Mouse (Mus musculus) spleen, adult 2 months (tissue): ENCODE measurements at regions not wholly inside any gene's neighbourhood (a gene's known extent, or its start where the extent isn't known, plus 50 kb on each side); places are given as distances from the start of the nearest gene placed in this dataset.

Experiments
- DNase-seq, 2 experiments: peaks; one replicate each; pipeline versions ENCODE4 v3.0.0 to v3.0.0-alpha.2; 2012 to 2021; ENCODE audit warnings: low spot score in 2 of 2, low read depth in 1 of 2
- H3K27ac ChIP-seq: fragments of 200-500 bp; 2 replicates; pipeline ENCODE4 v1.5.1; 2012; ENCODE audit warnings: low read length, inconsistent platforms; ENCODE audit not compliant: insufficient read depth
- H3K27me3 ChIP-seq: fragments of 200-500 bp; 2 replicates; pipeline ENCODE4 v1.6.1; 2012; ENCODE audit warnings: mild to moderate bottlenecking, moderate library complexity, low read length, inconsistent platforms; ENCODE audit not compliant: control insufficient read depth, insufficient read depth
- H3K36me3 ChIP-seq: fragments of 200-500 bp; 2 replicates; pipeline ENCODE4 v1.6.1; 2012; ENCODE audit warnings: mild to moderate bottlenecking, low read length, inconsistent platforms; ENCODE audit not compliant: control insufficient read depth, insufficient read depth
- H3K4me1 ChIP-seq: fragments of 200-500 bp; 2 replicates; pipeline ENCODE4 v1.6.1; 2011; ENCODE audit warnings: inconsistent platforms; ENCODE audit not compliant: control insufficient read depth, insufficient read depth, insufficient read length
- H3K4me3 ChIP-seq: fragments of 200-500 bp; 2 replicates; pipeline ENCODE4 v1.5.1; 2011; ENCODE audit warnings: mild to moderate bottlenecking, inconsistent platforms; ENCODE audit not compliant: insufficient read depth, insufficient read length; ENCODE audit errors: extremely low read depth
- CTCF ChIP-seq: fragments of 200-500 bp; IDR thresholded peaks from 2 replicates; pipeline ENCODE4 v1.5.1; 2011; ENCODE audit warnings: mild to moderate bottlenecking, inconsistent platforms; ENCODE audit not compliant: insufficient read depth, insufficient read length, insufficient replicate concordance; ENCODE audit errors: extremely low read depth
- POLR2A ChIP-seq: fragments of 200-500 bp; IDR thresholded peaks from 2 replicates; pipeline ENCODE4 v1.6.1; 2011; ENCODE audit warnings: low read depth, low read length, inconsistent platforms
- WGBS: fragments of 180-500 bp; shearing (Covaris S2); methylation state at CpG from one replicate; pipeline ENCODE4 v1.1.7; 2018; 5-methylcytosine and 5-hydroxymethylcytosine counted together

DNA sequence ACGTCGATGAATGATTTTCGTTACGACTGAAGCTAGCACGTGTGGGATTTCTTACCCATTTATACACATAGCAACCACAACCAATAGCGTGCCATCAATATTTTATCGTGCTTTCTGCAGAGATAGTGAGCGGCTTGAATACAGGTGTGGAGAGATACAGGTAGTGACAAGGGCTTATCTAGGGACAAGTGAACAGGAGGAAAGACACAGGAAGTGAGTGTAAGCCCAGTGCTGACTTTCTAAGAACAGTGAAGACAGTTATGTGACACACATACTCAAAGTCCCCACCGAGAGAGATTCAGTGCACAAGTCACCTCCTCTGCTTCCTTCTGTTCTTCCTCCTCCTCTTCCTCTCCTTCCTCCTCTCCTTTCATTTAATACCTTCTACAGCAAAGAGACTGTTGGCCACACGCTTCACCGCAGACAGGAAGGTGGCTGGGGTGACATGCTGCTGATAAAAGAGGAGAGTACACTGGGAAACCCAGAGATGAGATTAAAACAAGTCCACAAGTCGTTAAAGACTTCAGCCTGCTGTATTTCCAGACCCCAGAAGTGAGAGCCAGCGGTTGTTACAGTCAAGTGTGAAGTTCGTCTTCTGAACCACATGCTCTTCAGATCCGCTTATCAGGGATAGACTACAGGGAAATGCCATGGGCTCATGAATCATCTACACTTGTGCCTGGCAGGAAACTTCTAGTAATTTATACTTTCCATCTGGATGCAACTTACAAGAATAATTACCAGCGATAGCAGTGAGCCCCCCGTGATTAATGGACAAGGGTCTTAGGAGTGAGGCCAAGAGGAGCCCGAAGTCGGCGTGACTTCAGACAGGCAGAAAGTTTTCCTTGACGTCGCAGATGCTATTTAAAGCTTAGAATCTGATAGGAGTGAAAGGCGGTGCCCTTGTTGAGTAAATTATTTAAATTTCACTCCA lies 180.5 kb downstream of the Gxylt1 start:
- no peak for DNase-seq

GRCm38 (mm10) chr15:93091396-93091795 lies 183.6 kb downstream of the Gxylt1 start:
- DNase-seq = no peak
- H3K4me3 ChIP-seq = no peak overlapping the region
- H3K27me3 ChIP-seq = no peaks in the 10 kb centered on the region
- WGBS = 35% methylated on average over 2 of the region's 2 CpGs
- H3K4me1 ChIP-seq = no peaks in the 10 kb centered on the region
- no peak overlapping the region for H3K27ac ChIP-seq
- TF ChIP-seq POLR2A (no peak), CTCF (no peak)
- H3K36me3 ChIP-seq = no peaks in the 10 kb centered on the region

More for the DNA sequence above, 180.5 kb downstream of the Gxylt1 start:
- 35% methylated on average over 23 of the region's 23 CpGs for WGBS
- no peak overlapping the region for H3K4me3 ChIP-seq
- TF ChIP-seq CTCF = no peak
- no peak for TF ChIP-seq POLR2A
- no peak overlapping the region for H3K27ac ChIP-seq
- no peaks in the 10 kb centered on the region for H3K4me1 ChIP-seq
- H3K27me3 ChIP-seq = no peaks in the 10 kb centered on the region
- no peaks in the 10 kb centered on the region for H3K36me3 ChIP-seq

- no peak for TF ChIP-seq POLR2A
- peak; percentile 30; the same call in 1 of the 2 replicates for TF ChIP-seq CTCF
- H3K36me3 ChIP-seq = no peaks in the 10 kb centered on the region
- no peak overlapping the region for H3K27ac ChIP-seq
- DNase-seq = no peak
- no peaks in the 10 kb centered on the region for H3K4me1 ChIP-seq
- H3K4me3 ChIP-seq = no peak overlapping the region
- whole genome bisulfite sequencing = 34% methylated on average over 13 of the region's 13 CpGs
- no peaks in the 10 kb centered on the region for H3K27me3 ChIP-seq
Observed at GRCm38 (mm10) chr15:93089347-93089746, 185.6 kb downstream of the Gxylt1 start.

DNA sequence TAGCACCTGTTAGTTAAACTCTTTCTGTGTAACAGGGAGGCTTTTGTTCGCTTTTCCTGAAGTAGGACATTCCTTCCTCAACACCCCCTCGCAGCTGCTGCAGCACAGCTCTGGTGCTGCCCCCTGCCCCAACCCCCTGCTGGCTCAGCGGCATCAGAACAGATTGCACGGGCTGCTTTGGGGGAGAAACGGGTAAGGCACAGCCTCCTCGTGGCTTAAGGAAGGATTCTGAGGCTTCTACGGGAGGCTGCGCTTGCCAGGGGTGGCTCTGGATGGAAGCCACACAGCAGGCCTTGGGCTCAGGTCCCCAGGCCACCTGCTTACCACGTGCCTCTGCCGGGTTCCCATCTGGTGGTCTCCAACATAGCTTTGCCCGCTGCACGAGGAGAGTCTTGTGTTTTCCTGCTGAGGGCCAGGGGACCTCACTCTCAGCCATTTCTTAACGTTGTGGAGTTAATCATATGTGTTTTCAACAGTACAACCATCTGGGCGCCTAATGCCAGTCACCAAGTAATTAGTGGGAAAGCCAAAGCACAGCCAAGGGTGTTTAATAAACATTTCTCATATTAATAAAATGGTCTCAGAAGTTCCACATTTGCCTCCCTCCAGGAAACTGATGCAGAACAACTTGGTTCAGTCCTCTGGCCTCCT lies 189.9 kb downstream of the Gxylt1 start:
- Histone ChIP-seq H3K36me3 (no peaks in the 10 kb centered on the region), H3K27ac (no peak overlapping the region), H3K27me3 (no peaks in the 10 kb centered on the region), H3K4me1 (no peaks in the 10 kb centered on the region), H3K4me3 (no peak overlapping the region)
- TF ChIP-seq CTCF (no peak), POLR2A (no peak)
- DNase-seq = no peak
- WGBS = 73% methylated on average over 14 of the region's 14 CpGs

DNA sequence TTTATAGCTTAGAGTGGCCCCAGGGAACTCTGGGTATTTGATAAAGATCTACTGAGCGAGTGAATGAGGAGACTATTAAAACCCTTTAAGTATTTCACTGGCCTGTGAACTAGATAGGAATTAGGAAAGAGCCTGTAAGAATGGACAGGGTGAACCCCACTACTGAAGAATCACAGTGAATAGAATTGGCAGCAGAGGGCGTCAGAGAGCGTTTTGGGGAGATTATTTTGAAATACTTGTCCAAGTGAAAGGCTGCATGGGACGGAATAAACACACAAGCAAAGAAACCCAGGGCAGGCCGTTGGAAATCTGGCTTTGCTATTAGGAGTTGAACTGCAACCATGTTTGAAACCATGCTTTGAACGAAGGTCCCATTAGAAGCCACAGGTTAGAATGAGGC lies 200.9 kb downstream of the Gxylt1 start:
- Histone ChIP-seq H3K4me3 (no peak overlapping the region), H3K27ac (no peak overlapping the region), H3K27me3 (no peaks in the 10 kb centered on the region), H3K4me1 (no peaks in the 10 kb centered on the region), H3K36me3 (no peaks in the 10 kb centered on the region)
- 61% methylated on average over 6 of the region's 6 CpGs for WGBS
- DNase-seq = no peak
- no peak for TF ChIP-seq POLR2A
- no peak for TF ChIP-seq CTCF

DNA sequence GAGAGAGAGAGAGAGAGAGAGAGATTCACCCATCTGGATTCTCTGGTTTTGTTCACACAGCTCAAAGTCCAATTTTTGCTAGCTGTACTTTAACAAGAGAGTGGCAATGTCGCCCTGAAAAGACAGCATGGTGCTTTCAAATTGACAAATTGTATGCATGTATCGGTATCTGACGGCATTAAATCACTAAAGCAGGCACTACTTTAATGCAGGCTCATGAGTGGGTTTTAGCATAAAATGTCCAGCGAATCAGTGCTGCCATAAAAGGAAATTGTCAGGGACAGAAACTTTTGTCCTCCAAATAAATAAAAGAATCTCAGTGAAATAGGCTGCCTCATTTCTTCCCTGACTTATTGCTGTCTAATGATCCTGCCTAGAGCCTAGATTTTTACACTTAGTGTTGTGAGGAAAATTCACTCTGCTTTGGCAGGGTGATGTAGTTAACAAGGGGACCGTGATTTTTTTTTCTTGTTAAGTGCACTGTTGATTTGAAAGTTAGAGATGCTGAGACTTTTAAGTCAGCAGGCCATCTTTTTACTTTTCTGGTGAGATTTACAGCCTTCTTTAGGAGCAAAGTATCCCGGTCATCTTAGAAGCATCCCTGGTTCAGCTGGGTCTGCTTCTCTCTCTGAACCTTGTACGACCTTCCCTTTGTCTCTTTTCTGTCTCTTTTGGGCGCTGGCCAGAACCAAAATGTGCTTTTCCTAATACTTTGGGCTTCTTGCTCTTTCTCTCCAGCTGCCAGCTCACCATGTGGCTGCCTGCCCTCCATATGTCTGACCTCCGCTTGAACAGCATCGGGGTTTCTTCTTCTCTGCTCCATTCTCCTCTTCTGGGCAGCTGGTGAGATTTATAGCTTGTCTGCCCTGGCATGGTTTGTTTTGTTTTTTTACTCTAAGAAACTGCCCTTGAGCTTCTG lies 212.5 kb downstream of the Gxylt1 start:
- no peak for DNase-seq

More for the DNA sequence above, 212.5 kb downstream of the Gxylt1 start:
- WGBS = 77% methylated on average over 10 of the region's 10 CpGs
- Histone ChIP-seq H3K27ac (no peak overlapping the region), H3K36me3 (no peaks in the 10 kb centered on the region), H3K27me3 (no peaks in the 10 kb centered on the region), H3K4me1 (no peaks in the 10 kb centered on the region), H3K4me3 (no peak overlapping the region)
- TF ChIP-seq CTCF (no peak), POLR2A (no peak)
